Mouse (Mus musculus) layer of hippocampus, adult 8-10 months (tissue): ENCODE data around the gene Gpr12. TPM values are rescaled to one million over a fixed set of nuclear protein-coding genes. Genes with fewer than 3 reads are reported as not detected.
"Not testable (repeated sequence)": the region's sequence is repeated elsewhere in the genome, so short reads cannot be mapped to it uniquely, and the experiment has no call there.

Source experiments
- DNase-seq, 2 experiments: peaks; one replicate each; pipeline ENCODE4 v3.0.0; 2022; ENCODE audit warnings: low spot score in 2 of 2
- total RNA-seq, 4 experiments: library from RNA; stranded (reverse); gene quantifications; 2 replicates each; pipeline ENCODE4 v1.2.4; 2022

The Gpr12 gene
- total RNA-seq, 4 experiments from 2014 or later: 29.4 to 40.7 (median 30.4) TPM

GRCm38 (mm10) chr5:146586357-146587070 lies 1.5 kb upstream of the Gpr12 start:
- DNase-seq: no peak

DNA sequence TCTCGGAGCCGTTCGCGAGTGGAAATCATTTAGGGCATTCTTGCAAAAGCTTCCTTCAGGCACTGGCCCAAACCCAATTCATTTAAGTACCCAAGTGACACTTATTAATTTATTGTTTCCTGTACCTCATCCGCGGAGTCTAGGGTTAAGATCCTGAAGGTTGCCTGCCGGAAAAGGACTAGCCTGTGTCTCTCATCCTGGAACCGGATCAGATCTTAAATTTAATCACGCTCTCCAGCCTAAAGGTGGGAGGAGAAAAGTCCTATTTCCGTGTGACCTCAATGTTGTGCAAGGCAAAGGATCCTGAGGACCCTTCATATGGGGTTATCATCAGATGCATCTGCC lies 240 bp upstream of the Gpr12 start:
- no peak for DNase-seq

GRCm38 (mm10) chr5:146584156-146584477 lies 922 bp downstream of the Gpr12 start:
- peak in 1 of 2 experiments; percentile 23 for DNase-seq

DNA sequence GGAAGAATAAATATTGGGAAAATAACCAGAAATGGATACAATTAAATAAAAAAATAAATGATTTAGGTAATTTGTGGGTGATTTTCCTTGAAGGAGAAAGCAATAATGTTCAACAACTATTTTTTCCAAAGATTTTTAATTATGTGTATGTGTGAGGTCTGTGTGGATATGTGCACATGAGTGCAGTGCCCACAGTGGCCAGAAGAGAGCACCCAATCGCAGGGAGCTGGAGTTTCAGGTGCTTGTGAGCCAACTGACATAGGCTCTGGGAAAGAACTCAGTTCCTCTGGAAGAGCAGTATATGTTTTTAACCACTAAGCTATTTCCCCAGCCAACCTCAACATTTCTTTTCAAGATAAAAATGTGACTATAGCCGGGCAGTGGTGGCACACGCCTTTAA lies 8.4 kb downstream of the Gpr12 start:
- DNase-seq: no peak

DNA sequence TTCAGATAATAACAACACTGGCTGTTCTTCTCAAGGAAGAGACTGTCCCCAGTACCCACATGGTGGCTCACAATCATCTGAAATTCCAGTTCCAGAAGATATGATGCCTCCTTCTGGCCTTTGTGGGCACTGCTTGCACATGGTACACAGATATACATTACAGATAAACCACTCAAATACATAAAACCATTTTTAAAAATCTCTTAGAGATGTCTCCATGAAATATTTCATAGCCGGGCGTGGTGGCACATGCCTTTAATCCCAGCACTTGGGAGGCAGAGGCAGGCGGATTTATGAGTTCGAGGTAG lies 12.3 kb downstream of the Gpr12 start:
- not testable (repeated sequence) for DNase-seq

- peak; percentile 78 to 84 for DNase-seq
Measured at GRCm38 (mm10) chr5:146571830-146572734, 13.0 kb downstream of the Gpr12 start.

- DNase-seq: not testable (repeated sequence)
Measured at GRCm38 (mm10) chr5:146570179-146570578, 14.9 kb downstream of the Gpr12 start.

DNA sequence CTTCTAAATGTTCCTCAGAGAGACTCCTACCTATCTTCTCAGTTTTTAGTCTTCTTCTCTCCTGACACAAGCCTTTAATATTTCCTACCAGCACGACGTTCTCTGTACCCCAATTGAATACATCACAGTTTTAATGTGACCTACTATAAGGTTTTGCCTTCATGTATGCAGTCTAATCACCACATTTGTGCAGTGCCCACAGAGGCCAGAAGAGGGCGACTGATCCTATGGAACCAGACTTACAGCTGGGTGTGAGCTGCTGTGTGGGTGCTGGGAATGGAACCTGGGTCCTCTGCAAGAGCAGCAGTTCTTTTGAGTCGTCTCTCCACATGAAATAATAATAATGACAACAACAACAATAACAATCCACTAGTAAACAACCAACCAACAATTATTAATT lies 18.0 kb downstream of the Gpr12 start:
- no peak for DNase-seq

- DNase-seq: no peak
Measured at GRCm38 (mm10) chr5:146564259-146564658, 20.8 kb downstream of the Gpr12 start.

- not testable (repeated sequence) for DNase-seq
Measured at GRCm38 (mm10) chr5:146555836-146556235, 29.2 kb downstream of the Gpr12 start, which contains the start of gene Gm3415. Gene Gm3415 (plus strand): TSS chr5:146556136.

DNA sequence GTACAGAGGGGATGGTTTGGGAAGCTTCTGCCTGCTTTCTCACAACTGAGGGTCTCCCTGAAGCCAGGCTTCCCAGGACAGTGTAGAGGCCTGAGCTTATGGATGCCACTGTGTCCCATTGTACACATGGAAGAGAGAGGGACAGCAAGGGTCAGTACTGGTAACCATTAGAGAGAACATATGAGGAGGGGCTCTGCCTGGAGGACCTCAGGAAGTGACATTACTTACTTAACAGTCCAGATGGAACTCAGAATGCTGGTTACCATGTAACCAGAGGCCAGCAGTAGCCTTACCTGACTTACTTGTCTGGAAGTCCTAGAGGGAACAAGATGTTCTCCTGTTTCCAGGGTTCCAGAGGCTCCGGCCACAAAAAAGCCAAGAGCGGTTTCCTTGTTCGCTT lies 47.7 kb downstream of the Gpr12 start, which contains the start of gene Gm3409:
Gene Gm3409 (plus strand): TSS at position 301 of the 400 bp plus-strand sequence.
- not testable (repeated sequence) for DNase-seq

Other genes with a start within 250 kb of the Gpr12 start
- gene Wasf3, start 200.3 kb downstream of the Gpr12 start, total RNA-seq: 100 to 1,000 TPM in 1 of 4 experiments, 10 to 100 TPM in 3; 92.2 to 101 (median 96.8) TPM
- gene Gm6408, start 103.3 kb downstream of the Gpr12 start, total RNA-seq: not detected
- not detected for gene Gm6370, start 93.9 kb downstream of the Gpr12 start, total RNA-seq
- gene 4930449I24Rik, start 82.8 kb downstream of the Gpr12 start, total RNA-seq: not detected
- gene Gm3402, start 71.1 kb downstream of the Gpr12 start, total RNA-seq: not detected
- gene Gm3404, start 59.4 kb downstream of the Gpr12 start, total RNA-seq: not detected
- gene Gm3409, start 47.6 kb downstream of the Gpr12 start, total RNA-seq: not detected
- not detected for gene Gm3415, start 29.1 kb downstream of the Gpr12 start, total RNA-seq
- gene Usp12, start 209.8 kb upstream of the Gpr12 start, total RNA-seq: 10 to 100 TPM; 52.3 to 61.4 (median 57.4) TPM
- gene Rpl21, start 247.7 kb upstream of the Gpr12 start, total RNA-seq: 100 to 1,000 TPM; 157 to 258 (median 206) TPM